Mouse (Mus musculus) 3T3-L1 (cell line): Measurements from ENCODE around the gene Pabpc4.
"Not testable (repeated sequence)": the region's sequence is repeated elsewhere in the genome, so short reads cannot be mapped to it uniquely, and the experiment has no call there.

Experiments used
- DNase-seq: peaks from one replicate; pipeline ENCODE4 v3.0.0-alpha.2; 2015; ENCODE audit warnings: low read depth, low spot score

Gene Pabpc4

GRCm38 (mm10) chr4:123247147-123247880 is 14.8 kb upstream of the Pabpc4 start:
- DNase-seq = no peak

- no peak for DNase-seq
Observed at GRCm38 (mm10) chr4:123248971-123249567, 13.1 kb upstream of the Pabpc4 start.

GRCm38 (mm10) chr4:123252214-123252613 is 9.9 kb upstream of the Pabpc4 start:
- DNase-seq = no peak

GRCm38 (mm10) chr4:123254617-123255016 is 7.5 kb upstream of the Pabpc4 start:
- peak; percentile 78 for DNase-seq

GRCm38 (mm10) chr4:123260071-123260746 is 1.9 kb upstream of the Pabpc4 start:
- DNase-seq = peak; percentile 13

GRCm38 (mm10) chr4:123271063-123271462 is 8.9 kb downstream of the Pabpc4 start:
- DNase-seq = no peak

GRCm38 (mm10) chr4:123280117-123280516 is 18.0 kb downstream of the Pabpc4 start:
- DNase-seq = no peak

- DNase-seq = peak; percentile 90
Observed at GRCm38 (mm10) chr4:123282500-123282899, 20.3 kb downstream of the Pabpc4 start.

GRCm38 (mm10) chr4:123282915-123283674 is 20.9 kb downstream of the Pabpc4 start:
- not testable (repeated sequence) for DNase-seq

- peak; percentile 63 for DNase-seq
Observed at GRCm38 (mm10) chr4:123283675-123284064, 21.5 kb downstream of the Pabpc4 start.

GRCm38 (mm10) chr4:123284731-123285624 is 22.8 kb downstream of the Pabpc4 start:
- no peak for DNase-seq

- no peak for DNase-seq
Observed at GRCm38 (mm10) chr4:123286790-123287189, 24.6 kb downstream of the Pabpc4 start.

GRCm38 (mm10) chr4:123289038-123289437 is 26.9 kb downstream of the Pabpc4 start:
- no peak for DNase-seq

GRCm38 (mm10) chr4:123292390-123292789 is 30.2 kb downstream of the Pabpc4 start:
- no peak for DNase-seq

GRCm38 (mm10) chr4:123292989-123293388 is 30.8 kb downstream of the Pabpc4 start:
- DNase-seq = no peak

- no peak for DNase-seq
Observed at GRCm38 (mm10) chr4:123293661-123294443, 31.7 kb downstream of the Pabpc4 start.

GRCm38 (mm10) chr4:123295026-123295425 is 32.9 kb downstream of the Pabpc4 start:
- not testable (repeated sequence) for DNase-seq

- no peak for DNase-seq
Observed at GRCm38 (mm10) chr4:123295516-123296147, 33.5 kb downstream of the Pabpc4 start.

- no peak for DNase-seq
Observed at GRCm38 (mm10) chr4:123296148-123296534, 34.0 kb downstream of the Pabpc4 start.
